Mouse (Mus musculus): Measurements from ENCODE around the gene Itih5. TPM values are rescaled to one million over a fixed set of nuclear protein-coding genes. Genes with fewer than 3 reads are reported as not detected.

Gene Itih5
- 10 to 100 TPM; 65.9 to 76.6 TPM for total RNA-seq (2021)
- long read RNA-seq, experiment 1, full-length matches to known transcripts = 40 of 68 reads
- long read RNA-seq, experiment 1, partial matches to known transcripts = 24 of 68 reads
- long read RNA-seq, experiment 1, other reads (novel, unspliced or antisense) = 4 of 68 reads
- long read RNA-seq, experiment 2, full-length matches to known transcripts = 29 of 66 reads
- long read RNA-seq, experiment 2, partial matches to known transcripts = 31 of 66 reads
- long read RNA-seq, experiment 2, other reads (novel, unspliced or antisense) = 6 of 66 reads

- DNase-seq = peak; percentile 60
Measured at GRCm38 (mm10) chr2:10153201-10154075, at the start of gene Itih5. Gene Itih5, plus strand, starts transcription at chr2:10153571.

GRCm38 (mm10) chr2:10108535-10109189, 44.7 kb upstream of the Itih5 start:
- DNase-seq = no peak

GRCm38 (mm10) chr2:10118751-10119150, 34.6 kb upstream of the Itih5 start:
- no peak for DNase-seq

- no peak for DNase-seq
Measured at GRCm38 (mm10) chr2:10119276-10119675, 34.1 kb upstream of the Itih5 start.

GRCm38 (mm10) chr2:10121826-10122225, 31.5 kb upstream of the Itih5 start:
- no peak for DNase-seq

- DNase-seq = no peak
Measured at GRCm38 (mm10) chr2:10126122-10126521, 27.2 kb upstream of the Itih5 start.

GRCm38 (mm10) chr2:10127471-10127870, 25.9 kb upstream of the Itih5 start:
- DNase-seq = no peak

- DNase-seq = no peak
Measured at GRCm38 (mm10) chr2:10128571-10128970, 24.8 kb upstream of the Itih5 start.

GRCm38 (mm10) chr2:10130341-10130990, 22.9 kb upstream of the Itih5 start:
- DNase-seq = no peak

GRCm38 (mm10) chr2:10131296-10131695, 22.1 kb upstream of the Itih5 start, which contains the start of gene Itih2:
Gene Itih2, minus strand, starts transcription at chr2:10131396.
- DNase-seq = no peak

- DNase-seq = no peak
Measured at GRCm38 (mm10) chr2:10132128-10132527, 21.2 kb upstream of the Itih5 start.

GRCm38 (mm10) chr2:10133941-10134340, 19.4 kb upstream of the Itih5 start:
- DNase-seq = no peak

- DNase-seq = no peak
Measured at GRCm38 (mm10) chr2:10137320-10137719, 16.1 kb upstream of the Itih5 start.

GRCm38 (mm10) chr2:10140456-10140855, 12.9 kb upstream of the Itih5 start:
- DNase-seq = no peak

- DNase-seq = peak; percentile 46
Measured at GRCm38 (mm10) chr2:10142472-10143454, 10.6 kb upstream of the Itih5 start.

GRCm38 (mm10) chr2:10145514-10145913, 7.9 kb upstream of the Itih5 start:
- no peak for DNase-seq

GRCm38 (mm10) chr2:10147176-10147575, 6.2 kb upstream of the Itih5 start:
- DNase-seq = no peak

- DNase-seq = no peak
Measured at GRCm38 (mm10) chr2:10152590-10152989, 781 bp upstream of the Itih5 start.

- DNase-seq = no peak
Measured at GRCm38 (mm10) chr2:10157184-10157583, 3.8 kb downstream of the Itih5 start.

- no peak for DNase-seq
Measured at GRCm38 (mm10) chr2:10162011-10162410, 8.6 kb downstream of the Itih5 start.

- DNase-seq = no peak
Measured at GRCm38 (mm10) chr2:10166635-10167034, 13.3 kb downstream of the Itih5 start.
